Mouse (Mus musculus) cerebellum, adult 2 months (tissue): ENCODE measurements around the gene P2rx1.

Source experiments
- CTCF ChIP-seq: fragments of 200-500 bp; IDR thresholded peaks from 2 replicates; pipeline ENCODE4 v1.5.1; 2011; ENCODE audit warnings: low read depth, mild to moderate bottlenecking, control low read depth, low read length, moderate library complexity, borderline replicate concordance; ENCODE audit not compliant: insufficient read depth
- POLR2A ChIP-seq: fragments of 200-500 bp; IDR thresholded peaks from 2 replicates; pipeline ENCODE4 v1.6.1; 2011; ENCODE audit warnings: low read length, control low read depth, borderline replicate concordance; ENCODE audit not compliant: insufficient read depth

- no peak for TF ChIP-seq CTCF
- TF ChIP-seq POLR2A = no peak
Measured at GRCm38 (mm10) chr11:73023827-73024226, 24.9 kb downstream of the P2rx1 start.
